Mouse (Mus musculus): ENCODE data around the gene Zbp1. TPM values are rescaled to one million over a fixed set of nuclear protein-coding genes. Genes with fewer than 3 reads are reported as not detected.

Gene Zbp1
- total and polyA plus RNA-seq, 2 experiments from 2014 or later, result 0.57 TPM; not detected in 1

DNA sequence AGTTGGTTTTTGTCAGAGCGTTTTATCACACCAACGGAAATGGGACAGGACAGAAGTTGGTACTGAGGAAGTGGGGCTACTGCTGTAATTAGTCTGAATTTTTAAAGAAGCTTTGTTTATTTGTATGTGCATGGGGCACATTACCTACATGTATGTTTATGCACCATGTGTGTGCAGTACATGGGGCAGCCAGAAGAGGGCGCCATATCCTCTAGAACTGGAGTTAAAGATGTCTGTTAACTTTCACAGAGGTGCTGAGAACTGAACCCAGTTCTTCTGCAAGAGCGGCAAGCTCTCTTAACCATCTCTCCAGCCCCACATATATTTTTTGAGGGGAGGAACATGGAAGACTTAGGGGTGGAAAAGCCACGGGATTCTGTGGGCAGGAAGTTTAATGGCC lies 43.0 kb downstream of the Zbp1 start:
- no peak overlapping the region for H3K27ac ChIP-seq (ENCODE audit: low read depth, low read length)
- H3K36me3 ChIP-seq (ENCODE audit: insufficient read depth, low read length), result no peaks in the 10 kb centered on the region
- H3K9ac ChIP-seq (replicated peaks; ENCODE audit: low read length, poor library complexity, severe bottlenecking), result no peak overlapping the region
- no peaks in the 10 kb centered on the region for H3K9me3 ChIP-seq (ENCODE audit: low read length)
- no peak overlapping the region for H3K4me3 ChIP-seq (ENCODE audit: low read depth, low read length)
- peaks cover 15% of the 10 kb centered on the region for H3K4me1 ChIP-seq (ENCODE audit: insufficient read depth, low read length)
- ATAC-seq (ENCODE audit: low FRiP score) (no peak), DNase-seq (ENCODE audit: low spot score) (no peak)
- peak; percentile 26; the same call in 1 of the 2 replicates for TF ChIP-seq CTCF (IDR thresholded peaks at IDR 0.05)
- no peak overlapping the region for H3K4me2 ChIP-seq (ENCODE audit: low read depth, low read length, poor library complexity, severe bottlenecking)
- no peaks in the 10 kb centered on the region for H3K27me3 ChIP-seq (ENCODE audit: insufficient read depth, low read length)
- WGBS, result 96% methylated on average over 5 of the region's 5 CpGs

DNA sequence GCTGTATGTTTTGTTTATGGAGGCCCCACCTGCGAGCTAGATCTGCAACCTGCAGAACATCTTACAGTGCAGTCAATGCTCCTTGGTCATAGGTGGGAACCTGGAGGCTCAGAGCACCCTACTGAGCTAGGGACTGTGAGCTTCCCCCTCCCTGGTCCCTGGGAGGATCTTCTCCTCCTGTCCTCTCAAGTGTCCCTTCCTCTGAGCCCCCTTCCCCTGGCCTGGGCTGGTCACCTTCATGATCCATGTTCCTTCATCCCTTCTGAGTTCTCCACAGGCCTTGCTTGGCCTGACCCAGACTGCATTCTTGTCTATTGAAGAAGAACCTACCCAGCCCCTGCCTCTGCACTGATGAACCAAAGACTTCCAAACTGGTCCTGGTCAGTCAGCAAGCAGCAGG lies 44.2 kb downstream of the Zbp1 start:
- 67% methylated on average over 1 of the region's 1 CpGs for WGBS
- Histone ChIP-seq H3K36me3 (ENCODE audit: insufficient read depth, low read length) (no peaks in the 10 kb centered on the region), H3K4me2 (ENCODE audit: low read depth, low read length, poor library complexity, severe bottlenecking) (peak overlapping the region; percentile 53), H3K27me3 (ENCODE audit: insufficient read depth, low read length) (no peaks in the 10 kb centered on the region), H3K9ac (replicated peaks; ENCODE audit: low read length, poor library complexity, severe bottlenecking) (no peak overlapping the region), H3K9me3 (ENCODE audit: low read length) (no peaks in the 10 kb centered on the region), H3K27ac (ENCODE audit: low read depth, low read length) (peak overlapping the region; percentile 80), H3K4me3 (ENCODE audit: low read depth, low read length) (peak overlapping the region; percentile 4; the same call in 1 of the 2 replicates), H3K4me1 (ENCODE audit: insufficient read depth, low read length) (peaks cover 15% of the 10 kb centered on the region)
- no peak for TF ChIP-seq CTCF (IDR thresholded peaks at IDR 0.05)
- 0 out of 2 replicates have a peak, but pooled peaks have one; percentile 0 for ATAC-seq (ENCODE audit: low FRiP score)
- no peak for DNase-seq (ENCODE audit: low spot score)

DNA sequence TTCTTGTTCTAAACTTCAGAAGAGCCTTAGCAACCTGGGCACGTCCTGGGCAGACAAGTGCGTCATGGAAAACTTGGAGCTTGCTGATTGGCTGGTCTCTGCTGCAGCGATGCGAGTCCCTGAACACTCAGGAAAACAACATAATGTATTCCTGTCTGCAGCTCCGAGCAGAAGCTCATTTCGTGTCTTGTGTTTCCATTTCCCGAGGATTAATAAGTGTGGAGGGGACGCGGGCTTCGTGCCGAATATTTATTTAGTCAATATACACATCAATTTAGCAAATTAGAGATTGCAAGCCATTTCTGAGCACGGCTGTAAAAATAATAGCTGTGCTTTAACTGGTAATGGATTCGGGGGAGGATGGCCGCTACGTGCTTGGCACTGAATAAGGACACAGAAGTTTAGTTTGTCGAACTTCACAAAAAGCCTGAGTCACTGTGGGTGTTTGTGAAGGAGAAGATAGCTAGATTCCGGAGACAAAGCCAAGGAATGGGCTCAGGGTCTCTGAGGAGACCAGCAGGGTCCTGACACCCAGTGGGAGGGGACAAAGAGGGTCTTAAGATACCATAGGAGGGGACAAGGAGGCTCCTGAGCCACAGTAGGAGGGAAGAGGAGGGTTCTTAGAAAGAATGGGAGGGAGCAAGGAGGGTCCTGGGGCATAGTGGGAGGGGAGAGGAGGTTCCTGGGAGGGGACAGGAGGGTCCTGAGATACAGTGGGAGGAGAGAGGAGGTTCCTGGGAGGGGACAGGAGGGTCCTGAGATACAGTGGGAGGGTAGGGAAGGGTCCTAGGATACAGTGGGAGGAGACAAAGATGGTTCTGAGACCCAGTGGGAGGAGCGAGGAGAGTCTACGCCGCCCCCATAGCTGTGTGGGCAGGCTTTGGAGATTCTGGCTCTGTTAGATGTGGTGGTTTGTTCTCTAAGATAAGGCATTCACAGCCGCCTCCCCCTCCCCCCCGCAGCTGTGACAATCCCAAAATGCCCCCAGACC lies 44.9 kb downstream of the Zbp1 start:
- under 1% methylated on average over 22 of the region's 22 CpGs for WGBS
- ATAC-seq (ENCODE audit: low FRiP score) (peak; percentile 89), DNase-seq (ENCODE audit: low spot score) (peak; percentile 92)
- Histone ChIP-seq H3K4me2 (ENCODE audit: low read depth, low read length, poor library complexity, severe bottlenecking) (peak overlapping the region; percentile 53), H3K36me3 (ENCODE audit: insufficient read depth, low read length) (no peaks in the 10 kb centered on the region), H3K4me3 (ENCODE audit: low read depth, low read length) (peak overlapping the region; percentile 30), H3K27ac (ENCODE audit: low read depth, low read length) (peak overlapping the region; percentile 80), H3K9me3 (ENCODE audit: low read length) (no peaks in the 10 kb centered on the region), H3K9ac (replicated peaks; ENCODE audit: low read length, poor library complexity, severe bottlenecking) (peak overlapping the region; percentile 51; the same call in 1 of the 2 replicates), H3K27me3 (ENCODE audit: insufficient read depth, low read length) (no peaks in the 10 kb centered on the region), H3K4me1 (ENCODE audit: insufficient read depth, low read length) (peaks cover 15% of the 10 kb centered on the region)
- TF ChIP-seq CTCF (IDR thresholded peaks at IDR 0.05), result no peak

DNA sequence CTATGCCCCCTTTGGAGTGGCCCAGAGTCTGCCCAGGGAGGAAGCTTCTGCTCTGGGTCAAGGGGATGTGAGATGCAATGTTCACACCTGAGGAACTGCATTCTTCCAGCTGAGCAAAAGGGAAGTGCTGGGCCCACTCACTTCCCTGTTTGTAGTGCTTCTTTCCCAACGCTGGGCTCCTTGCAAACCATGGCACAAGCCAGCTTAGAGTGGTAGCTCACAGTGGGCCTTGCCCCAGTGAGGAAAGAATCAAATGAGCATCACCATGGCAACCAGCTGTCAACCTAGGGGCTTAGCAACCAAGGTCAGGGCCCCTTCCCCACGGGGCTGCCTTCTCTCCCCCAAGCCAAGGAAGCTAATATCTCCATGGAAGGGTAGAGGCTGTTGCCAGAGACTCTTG lies 45.7 kb downstream of the Zbp1 start:
- Histone ChIP-seq H3K4me2 (ENCODE audit: low read depth, low read length, poor library complexity, severe bottlenecking) (no peak overlapping the region; the same call in 1 of the 2 replicates), H3K27ac (ENCODE audit: low read depth, low read length) (peak overlapping the region; percentile 62; the same call in 1 of the 2 replicates), H3K36me3 (ENCODE audit: insufficient read depth, low read length) (no peaks in the 10 kb centered on the region), H3K9ac (replicated peaks; ENCODE audit: low read length, poor library complexity, severe bottlenecking) (no peak overlapping the region), H3K9me3 (ENCODE audit: low read length) (no peaks in the 10 kb centered on the region), H3K4me1 (ENCODE audit: insufficient read depth, low read length) (peaks cover 15% of the 10 kb centered on the region), H3K4me3 (ENCODE audit: low read depth, low read length) (no peak overlapping the region), H3K27me3 (ENCODE audit: insufficient read depth, low read length) (no peaks in the 10 kb centered on the region)
- WGBS, result 3% methylated on average over 2 of the region's 2 CpGs
- peak; percentile 45; the same call in 1 of the 2 replicates for ATAC-seq (ENCODE audit: low FRiP score)
- peak; percentile 78 for DNase-seq (ENCODE audit: low spot score)
- no peak for TF ChIP-seq CTCF (IDR thresholded peaks at IDR 0.05)

DNA sequence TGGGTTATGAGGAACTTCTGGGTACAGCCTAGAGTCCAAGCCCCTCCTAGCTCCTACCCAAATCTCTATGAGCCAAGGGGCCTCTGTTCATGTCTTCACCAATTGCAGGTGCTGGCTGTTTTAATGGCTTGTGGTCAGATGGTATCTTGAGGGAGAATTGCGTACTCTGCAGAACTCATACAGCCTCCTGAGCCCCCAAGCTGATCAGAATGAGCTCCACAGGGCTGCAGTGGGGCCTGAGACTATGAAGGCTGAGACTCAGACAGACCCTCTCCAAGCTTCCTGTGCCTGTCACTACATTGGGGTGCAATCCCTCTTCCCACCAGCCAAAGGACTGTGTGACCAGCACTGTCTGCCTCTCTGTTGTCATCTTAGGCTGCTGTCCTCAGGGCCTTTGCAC lies 46.3 kb downstream of the Zbp1 start:
- 0 out of 2 replicates have a peak overlapping the region, but pooled peaks have one; percentile 62 for H3K27ac ChIP-seq (ENCODE audit: low read depth, low read length)
- H3K9ac ChIP-seq (replicated peaks; ENCODE audit: low read length, poor library complexity, severe bottlenecking), result no peak overlapping the region
- DNase-seq (ENCODE audit: low spot score), result no peak
- no peak for ATAC-seq (ENCODE audit: low FRiP score)
- TF ChIP-seq CTCF (IDR thresholded peaks at IDR 0.05), result no peak
- H3K27me3 ChIP-seq (ENCODE audit: insufficient read depth, low read length), result no peaks in the 10 kb centered on the region
- H3K36me3 ChIP-seq (ENCODE audit: insufficient read depth, low read length), result no peaks in the 10 kb centered on the region
- no peak overlapping the region for H3K4me2 ChIP-seq (ENCODE audit: low read depth, low read length, poor library complexity, severe bottlenecking)
- H3K9me3 ChIP-seq (ENCODE audit: low read length), result no peaks in the 10 kb centered on the region
- H3K4me3 ChIP-seq (ENCODE audit: low read depth, low read length), result no peak overlapping the region
- peaks cover 15% of the 10 kb centered on the region for H3K4me1 ChIP-seq (ENCODE audit: insufficient read depth, low read length)
- WGBS, result 95% methylated on average over 1 of the region's 1 CpGs

DNA sequence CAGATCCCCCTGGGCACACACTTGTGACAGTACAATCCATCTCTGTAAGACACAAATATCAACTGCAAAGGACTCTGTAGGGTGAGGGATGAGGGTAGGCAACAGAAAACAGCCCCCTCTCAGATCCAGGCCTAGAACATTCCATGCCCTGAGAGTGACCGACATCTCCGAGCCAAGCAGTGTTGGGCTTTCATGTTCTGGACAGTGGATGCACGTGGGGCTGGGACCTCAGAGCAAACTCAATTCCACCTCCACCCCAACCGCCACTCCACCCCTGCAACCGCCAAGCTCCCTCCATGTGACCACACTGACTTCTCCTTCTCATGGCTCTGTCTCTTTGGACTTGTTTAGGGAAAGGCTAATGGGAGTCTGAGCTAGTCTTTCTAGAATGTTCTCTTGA lies 46.8 kb downstream of the Zbp1 start:
- no peaks in the 10 kb centered on the region for H3K27me3 ChIP-seq (ENCODE audit: insufficient read depth, low read length)
- TF ChIP-seq CTCF (IDR thresholded peaks at IDR 0.05), result no peak
- H3K4me3 ChIP-seq (ENCODE audit: low read depth, low read length), result no peak overlapping the region
- H3K9me3 ChIP-seq (ENCODE audit: low read length), result no peaks in the 10 kb centered on the region
- 89% methylated on average over 5 of the region's 5 CpGs for WGBS
- H3K4me1 ChIP-seq (ENCODE audit: insufficient read depth, low read length), result peaks cover 15% of the 10 kb centered on the region
- H3K27ac ChIP-seq (ENCODE audit: low read depth, low read length), result no peak overlapping the region
- DNase-seq (ENCODE audit: low spot score) (no peak), ATAC-seq (ENCODE audit: low FRiP score) (no peak)
- H3K4me2 ChIP-seq (ENCODE audit: low read depth, low read length, poor library complexity, severe bottlenecking), result no peak overlapping the region; the same call in 1 of the 2 replicates
- H3K36me3 ChIP-seq (ENCODE audit: insufficient read depth, low read length), result no peaks in the 10 kb centered on the region
- H3K9ac ChIP-seq (replicated peaks; ENCODE audit: low read length, poor library complexity, severe bottlenecking), result 0 out of 2 replicates have a peak overlapping the region, but pooled peaks have one; percentile 39

Data from midbrain, postnatal 0 days (tissue).